Mouse (Mus musculus) CD4-positive naive resting alpha-beta T cell, adult 57 days (primary cell): Measurements from ENCODE around the gene Hspa12b. TPM values are rescaled to one million over a fixed set of nuclear protein-coding genes. Genes with fewer than 3 reads are reported as not detected.

Experiments used
- total RNA-seq: library from RNA; stranded (reverse); gene quantifications from one replicate; pipeline ENCODE4 v1.2.4, GENCODE M21; 2023

Hspa12b gene
- total RNA-seq = not detected

GRCm38 (mm10) chr2:131127161-131127730 is at the start of gene Hspa12b:
Gene Hspa12b (plus strand): TSS chr2:131127280.

DNA sequence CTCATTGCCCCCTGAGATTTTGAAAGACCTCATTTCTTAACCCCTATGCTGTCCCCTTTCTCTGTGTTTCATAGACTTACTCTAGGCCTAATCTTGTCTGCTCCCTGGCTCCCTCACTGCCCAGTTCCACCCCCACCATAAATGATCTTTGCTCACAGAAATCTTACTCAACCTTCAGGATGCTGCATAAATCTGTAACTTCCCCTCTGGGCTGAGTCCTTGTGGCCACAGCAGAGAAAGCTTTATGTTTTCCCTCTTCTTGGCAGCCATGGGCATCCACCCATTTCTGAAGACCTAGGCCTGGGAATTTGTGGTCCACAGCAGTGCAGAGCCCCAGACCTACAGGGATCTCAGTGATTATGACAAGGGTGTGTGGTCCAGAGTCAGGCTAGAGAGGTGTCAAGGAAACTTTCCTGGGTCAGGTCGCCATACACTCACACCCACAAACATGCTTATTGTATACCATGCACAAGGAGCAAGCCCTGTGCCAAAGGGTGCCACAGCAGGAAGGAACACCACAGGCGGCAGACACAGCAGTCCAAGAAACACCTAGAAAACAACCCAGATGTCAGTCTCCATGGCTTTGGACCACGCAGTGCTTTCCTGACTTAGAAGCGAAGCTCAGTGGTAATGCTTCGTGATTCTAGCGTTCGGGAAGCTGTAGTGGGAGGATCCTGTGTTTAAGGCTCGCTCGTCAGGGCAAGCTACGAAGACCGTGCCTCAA is 40.3 kb upstream of the Hspa12b start, which contains the start of gene Siglec1:
Siglec1 (minus strand) TSS at position 99 of the 724 bp plus-strand sequence.

DNA sequence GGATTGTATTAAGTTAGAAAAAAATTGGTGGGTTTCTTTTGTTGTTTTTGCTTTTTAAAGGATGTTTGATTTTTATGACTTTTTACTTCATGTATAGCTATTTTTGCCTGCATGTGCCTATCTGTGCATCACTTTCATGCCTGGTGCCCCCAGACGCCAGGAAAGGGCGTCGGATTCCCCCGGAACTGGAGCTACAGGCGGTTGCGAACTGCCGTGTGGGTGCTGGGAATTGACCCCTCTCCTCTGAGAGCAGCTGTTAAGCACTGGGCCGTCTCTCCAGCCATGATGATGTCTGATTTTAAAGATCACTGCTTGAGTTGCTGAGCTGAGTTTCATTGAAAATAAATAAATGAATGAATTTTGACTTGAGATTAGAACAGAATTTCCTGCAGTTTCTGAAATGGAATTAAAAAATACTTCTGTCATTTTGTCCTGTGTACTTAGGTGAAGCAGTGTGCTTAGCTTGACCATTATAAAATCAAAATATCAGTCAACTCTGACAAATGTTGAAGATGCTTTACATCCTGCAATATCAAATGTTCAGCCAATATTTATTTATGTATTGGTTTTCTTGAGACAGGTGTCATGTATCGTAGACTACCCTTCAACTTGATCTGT is 6.0 kb downstream of the Hspa12b start, which contains the start of gene Gm11037:
Gm11037 (plus strand) TSS at position 568 of the 618 bp plus-strand sequence.

GRCm38 (mm10) chr2:131159938-131160581 is 33.0 kb downstream of the Hspa12b start, which contains the start of gene 1700037H04Rik:
Gene 1700037H04Rik (minus strand): TSS chr2:131160081.

GRCm38 (mm10) chr2:131179990-131180587 is 53.0 kb downstream of the Hspa12b start, which contains the start of gene Cenpb:
Gene Cenpb (minus strand): TSS chr2:131180067.

GRCm38 (mm10) chr2:131186771-131187601 is 59.9 kb downstream of the Hspa12b start, which contains the start of the genes Cdc25b and Spef1:
Gene Cdc25b (plus strand): TSS chr2:131186949.
Gene Spef1 (minus strand): TSS chr2:131187282.

Other genes starting within 250 kb of the Hspa12b start
- 27.2 TPM for gene 4930402H24Rik, start 220.9 kb upstream of the Hspa12b start, total RNA-seq
- 30.3 TPM for gene Atrn, start 220.8 kb upstream of the Hspa12b start, total RNA-seq
- not detected for gene Gfra4, start 84.2 kb upstream of the Hspa12b start, total RNA-seq
- gene Adam33, start 63.5 kb upstream of the Hspa12b start, total RNA-seq = not detected
- gene Siglec1, start 40.5 kb upstream of the Hspa12b start, total RNA-seq = 0.38 TPM
- not detected for gene Gm11037, start 6.2 kb downstream of the Hspa12b start, total RNA-seq
- gene 1700037H04Rik, start 32.8 kb downstream of the Hspa12b start, total RNA-seq = 20.0 TPM
- gene Cenpb, start 52.8 kb downstream of the Hspa12b start, total RNA-seq = 17.9 TPM
- gene Cdc25b, start 59.7 kb downstream of the Hspa12b start, total RNA-seq = 44.2 TPM
- 1.4 TPM for gene Spef1, start 60.0 kb downstream of the Hspa12b start, total RNA-seq
- gene Ap5s1, start 79.8 kb downstream of the Hspa12b start, total RNA-seq = 7.6 TPM
- 15.9 TPM for gene Mavs, start 106.8 kb downstream of the Hspa12b start, total RNA-seq
- gene Pank2, start 135.2 kb downstream of the Hspa12b start, total RNA-seq = 60.4 TPM
- gene Rnf24, start 225.6 kb downstream of the Hspa12b start, total RNA-seq = 2.4 TPM